Mouse (Mus musculus) midbrain, embryonic 16.5 days (tissue): ENCODE data around the gene Fbxo3. TPM values are rescaled to one million over a fixed set of nuclear protein-coding genes. Genes with fewer than 3 reads are reported as not detected.
A peak's percentile ranks its signal among the peaks of the same experiment; 100 is the strongest.
"Not testable (repeated sequence)": the region's sequence is repeated elsewhere in the genome, so short reads cannot be mapped to it uniquely, and the experiment has no call there.

Experiments
- ATAC-seq: fragments of 200-750 bp; cut with Nextera tagmentation; 2 replicates; pipeline ENCODE4 v1.8.0; 2017; ENCODE audit warnings: moderate TSS enrichment
- H3K27ac ChIP-seq: fragments of 300-500 bp; sonication (generic); 2 replicates; pipeline ENCODE4 v1.5.1; 2014; ENCODE audit warnings: mild to moderate bottlenecking, low read length, mixed read lengths
- H3K27me3 ChIP-seq: fragments of 300-500 bp; sonication (generic); 2 replicates; pipeline ENCODE4 v1.6.1; 2014; ENCODE audit warnings: low read depth, low read length, mixed read lengths; ENCODE audit not compliant: control insufficient read depth, insufficient read depth
- H3K36me3 ChIP-seq: fragments of 300-500 bp; sonication (generic); 2 replicates; pipeline ENCODE4 v1.6.1; 2014; ENCODE audit warnings: mild to moderate bottlenecking, low read length, moderate library complexity, mixed read lengths; ENCODE audit not compliant: control insufficient read depth, insufficient read depth
- H3K4me1 ChIP-seq: fragments of 300-500 bp; sonication (generic); 2 replicates; pipeline ENCODE4 v1.6.1; 2014; ENCODE audit warnings: mild to moderate bottlenecking, low read length, mixed read lengths; ENCODE audit not compliant: control insufficient read depth, insufficient read depth
- H3K4me2 ChIP-seq: fragments of 300-500 bp; sonication (generic); 2 replicates; pipeline ENCODE4 v1.6.1; 2014; ENCODE audit warnings: mild to moderate bottlenecking, low read length, mixed read lengths
- H3K4me3 ChIP-seq: fragments of 300-500 bp; sonication (generic); 2 replicates; pipeline ENCODE4 v1.5.1; 2014; ENCODE audit warnings: low read depth, mild to moderate bottlenecking, low read length, moderate library complexity, mixed read lengths
- H3K9ac ChIP-seq: fragments of 300-500 bp; sonication (generic); 2 replicates; pipeline ENCODE4 v1.6.1; 2014; ENCODE audit warnings: low read depth, low read length, mixed read lengths
- H3K9me3 ChIP-seq: fragments of 300-500 bp; sonication (generic); replicated peaks from 2 replicates; pipeline ENCODE4 v1.6.1; 2014; ENCODE audit warnings: mild to moderate bottlenecking, low read length, mixed read lengths; ENCODE audit not compliant: control insufficient read depth, poor library complexity, severe bottlenecking
- WGBS: fragments of 180-500 bp; shearing (Covaris S2); extraction: QIAGEN DNeasy Blood & Tissue Kit; methylation state at CpG from one replicate; pipeline ENCODE4 v1.1.7; 2014; 5-methylcytosine and 5-hydroxymethylcytosine counted together
- polyA plus RNA-seq: library from polyadenylated mRNA; unstranded; fragments of >200 nt; fragmentation: Nextera tagmentation; extraction: Ambion mirVana; gene quantifications from 2 replicates; pipeline ENCODE4 v1.2.1, GENCODE M21; 2015

Fbxo3 gene
- 84.0 and 86.3 TPM in 2 replicates for polyA plus RNA-seq

DNA sequence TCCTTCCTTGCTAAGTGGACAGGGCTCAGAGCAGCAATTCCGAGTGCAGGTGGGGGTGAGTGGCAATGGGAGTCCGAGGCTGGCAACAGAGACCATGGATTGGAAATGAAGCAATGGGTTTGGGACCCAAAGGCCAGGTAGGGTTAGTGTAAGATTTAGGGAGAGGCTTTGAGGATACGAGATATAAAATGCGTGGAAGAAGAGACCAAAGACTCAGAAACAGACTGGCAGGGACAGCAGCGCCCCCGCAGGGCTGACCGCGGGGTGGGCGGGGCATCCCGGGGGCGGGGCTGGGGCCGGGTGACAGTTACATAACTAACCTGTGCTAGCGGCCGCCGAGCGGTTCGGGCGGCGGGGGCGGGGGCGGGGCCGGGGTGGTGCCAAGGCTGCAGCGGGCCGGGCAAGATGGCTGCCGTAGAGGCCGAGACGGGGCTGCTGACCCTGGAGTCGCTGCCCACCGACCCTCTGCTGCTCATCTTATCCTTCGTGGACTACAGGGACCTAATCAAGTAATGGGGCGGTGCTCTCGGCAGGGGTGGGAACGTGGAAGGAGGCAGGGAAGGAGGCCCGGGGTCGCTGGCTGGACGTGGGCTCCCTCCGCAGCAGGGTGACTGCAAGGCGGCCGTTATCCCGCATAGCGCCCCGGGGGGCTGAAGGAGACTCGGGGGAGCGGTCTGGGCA is at the start of gene Fbxo3:
TSS of gene Fbxo3 (plus strand) at position 264 of the 681 bp plus-strand sequence.
- Histone ChIP-seq H3K4me2 (peak within 1 kb of the TSS; percentile 76), H3K4me1 (peaks cover 26% of the 10 kb centered on the region), H3K27ac (peak within 1 kb of the TSS; percentile 64), H3K27me3 (no peaks in the 10 kb centered on the region), H3K4me3 (peak within 1 kb of the TSS; percentile 87), H3K9me3 (no peaks in the 10 kb centered on the region), H3K9ac (peak within 1 kb of the TSS; percentile 98), H3K36me3 (0 out of 2 replicates have a peak, but pooled peaks cover 2% of the 10 kb centered on the region)
- peak; percentile 98 for ATAC-seq
- WGBS: under 1% methylated on average over 40 of the region's 44 CpGs

DNA sequence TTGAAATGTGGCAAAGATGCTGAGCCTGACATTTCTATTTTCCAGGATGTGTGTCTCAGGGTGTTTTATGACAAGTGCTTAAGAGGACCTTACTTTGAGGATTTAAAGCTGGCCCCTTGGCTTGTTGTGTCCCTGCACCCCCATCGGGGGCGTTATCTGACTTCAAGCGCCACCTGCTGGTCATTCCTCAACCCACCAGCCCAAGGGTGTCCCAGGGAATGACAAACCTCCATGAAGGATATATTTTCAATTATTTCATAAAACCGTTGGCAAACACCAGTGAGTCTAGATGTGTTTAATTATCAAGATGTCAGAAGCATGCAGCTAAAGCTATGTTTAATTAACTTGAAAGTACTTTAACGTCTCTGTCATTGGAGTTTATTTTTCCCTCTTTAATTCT is 45.3 kb upstream of the Fbxo3 start:
- 6% methylated on average over 5 of the region's 5 CpGs for WGBS
- no peak overlapping the region for H3K9ac ChIP-seq

DNA sequence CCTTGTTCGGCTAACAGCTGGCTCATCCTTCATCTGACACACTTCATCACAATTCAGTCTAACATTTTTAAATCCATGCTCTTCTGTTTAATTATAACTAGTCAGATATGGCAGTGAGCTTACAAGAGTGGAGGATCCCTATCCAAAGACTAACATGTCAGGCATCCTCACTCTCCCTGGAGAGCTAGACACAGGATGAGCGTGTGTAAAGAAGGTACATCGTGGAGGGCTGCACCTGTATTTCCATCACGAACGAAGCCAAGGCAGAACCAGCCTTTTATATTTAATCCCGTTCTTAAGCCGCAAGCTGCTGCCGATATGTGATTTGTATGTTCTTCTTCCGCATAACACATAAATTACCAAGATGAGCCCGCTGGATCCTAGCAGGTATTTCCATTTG is 44.4 kb upstream of the Fbxo3 start:
- ATAC-seq: no peak
- Histone ChIP-seq H3K27ac (no peak overlapping the region), H3K27me3 (no peaks in the 10 kb centered on the region), H3K9ac (no peak overlapping the region), H3K9me3 (no peaks in the 10 kb centered on the region), H3K4me1 (peaks cover 3% of the 10 kb centered on the region; the same call in 1 of the 2 replicates), H3K36me3 (no peaks in the 10 kb centered on the region), H3K4me3 (no peak overlapping the region), H3K4me2 (no peak overlapping the region)
- 82% methylated on average over 10 of the region's 10 CpGs for WGBS

More for the DNA sequence above, 45.3 kb upstream of the Fbxo3 start:
- peak; percentile 74 for ATAC-seq
- peaks cover 9% of the 10 kb centered on the region for H3K4me1 ChIP-seq
- H3K4me3 ChIP-seq: no peak overlapping the region
- H3K36me3 ChIP-seq: no peaks in the 10 kb centered on the region
- no peak overlapping the region for H3K27ac ChIP-seq
- no peaks in the 10 kb centered on the region for H3K27me3 ChIP-seq
- H3K9me3 ChIP-seq: no peaks in the 10 kb centered on the region
- no peak overlapping the region for H3K4me2 ChIP-seq

DNA sequence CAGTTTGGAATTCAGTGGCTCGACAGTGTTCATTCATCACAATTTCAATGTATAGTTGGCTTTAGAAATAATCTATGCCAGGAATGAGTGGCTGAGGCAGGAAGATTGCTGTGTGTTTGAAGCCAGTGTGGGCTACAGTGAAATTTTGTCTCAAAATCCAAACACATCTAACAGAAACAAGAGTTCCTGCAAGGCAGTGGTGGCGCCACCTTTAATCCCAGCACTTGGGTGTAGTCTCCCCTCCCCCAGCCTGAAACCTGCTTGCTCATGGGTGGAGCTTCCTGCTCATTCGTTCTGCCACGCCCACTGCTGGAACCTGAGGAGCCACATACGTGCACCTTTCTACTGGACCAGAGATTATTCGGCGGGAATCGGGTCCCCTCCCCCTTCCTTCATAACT is 39.9 kb upstream of the Fbxo3 start:
- not testable (repeated sequence) for ATAC-seq, H3K4me1 ChIP-seq, H3K9ac ChIP-seq, H3K27me3 ChIP-seq, H3K4me2 ChIP-seq, H3K9me3 ChIP-seq, H3K27ac ChIP-seq, H3K4me3 ChIP-seq, H3K36me3 ChIP-seq
- WGBS: 78% methylated on average over 5 of the region's 8 CpGs

DNA sequence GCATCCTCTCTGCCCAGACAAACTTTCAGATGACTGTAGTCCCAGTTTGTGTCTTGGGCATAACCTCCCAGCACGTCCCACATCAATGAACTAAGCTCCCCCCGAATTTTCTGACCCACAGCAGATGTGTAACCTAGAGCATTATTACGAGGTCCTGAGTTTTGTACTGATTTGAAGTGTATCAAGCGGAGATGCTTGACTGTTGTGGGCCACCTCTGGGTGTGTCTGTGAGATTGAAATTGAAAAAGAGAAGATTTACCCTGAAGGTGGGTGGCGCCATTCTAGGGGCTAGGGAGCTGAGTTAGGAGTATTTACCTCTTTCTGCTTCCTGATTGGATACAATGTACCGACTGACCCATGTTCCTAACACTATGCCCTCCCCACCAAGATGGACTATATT is 37.8 kb upstream of the Fbxo3 start:
- Histone ChIP-seq H3K4me3 (no peak overlapping the region), H3K9me3 (no peaks in the 10 kb centered on the region), H3K27me3 (no peaks in the 10 kb centered on the region), H3K4me1 (peaks cover 7% of the 10 kb centered on the region), H3K4me2 (no peak overlapping the region), H3K36me3 (no peaks in the 10 kb centered on the region), H3K27ac (no peak overlapping the region), H3K9ac (no peak overlapping the region)
- WGBS: 84% methylated on average over 6 of the region's 6 CpGs
- no peak for ATAC-seq

GRCm38 (mm10) chr2:103991303-103991702 is 36.2 kb upstream of the Fbxo3 start:
- H3K4me3 ChIP-seq: no peak overlapping the region
- H3K9ac ChIP-seq: no peak overlapping the region
- H3K27ac ChIP-seq: no peak overlapping the region
- no peak overlapping the region for H3K4me2 ChIP-seq
- no peaks in the 10 kb centered on the region for H3K36me3 ChIP-seq
- H3K9me3 ChIP-seq: no peaks in the 10 kb centered on the region
- no peak for ATAC-seq
- H3K4me1 ChIP-seq: peaks cover 7% of the 10 kb centered on the region
- H3K27me3 ChIP-seq: no peaks in the 10 kb centered on the region

DNA sequence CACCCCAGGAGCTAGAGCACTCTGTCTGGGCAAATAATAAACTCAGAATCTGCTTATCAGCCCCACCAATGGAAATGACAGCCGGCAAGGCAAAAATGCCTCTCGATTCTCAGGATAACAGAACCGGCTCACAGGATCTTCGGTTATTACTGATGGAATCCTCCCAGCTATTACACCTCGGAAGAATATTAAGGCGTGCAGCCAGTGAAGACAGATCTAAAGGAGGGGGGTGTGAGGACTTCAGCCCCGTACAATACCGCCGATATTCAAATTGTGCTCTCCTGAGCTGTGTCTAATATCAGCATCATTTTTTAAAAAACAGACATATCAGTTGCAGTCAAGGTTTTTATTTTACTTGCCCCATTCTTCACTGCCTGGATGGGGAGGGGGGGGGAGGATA is 35.4 kb upstream of the Fbxo3 start:
- peak; percentile 77 for ATAC-seq

GRCm38 (mm10) chr2:103992618-103993332 is 34.7 kb upstream of the Fbxo3 start:
- peak overlapping the region; percentile 56 for H3K9ac ChIP-seq
- H3K27me3 ChIP-seq: no peaks in the 10 kb centered on the region
- ATAC-seq: peak; percentile 77
- peaks cover 7% of the 10 kb centered on the region for H3K4me1 ChIP-seq
- H3K27ac ChIP-seq: peak overlapping the region; percentile 85
- H3K4me2 ChIP-seq: peak overlapping the region; percentile 46
- H3K4me3 ChIP-seq: peak overlapping the region; percentile 12
- 13% methylated on average over 17 of the region's 17 CpGs for WGBS
- H3K9me3 ChIP-seq: no peaks in the 10 kb centered on the region
- no peaks in the 10 kb centered on the region for H3K36me3 ChIP-seq

More for the DNA sequence above, 35.4 kb upstream of the Fbxo3 start:
- 45% methylated on average over 9 of the region's 9 CpGs for WGBS
- Histone ChIP-seq H3K9ac (peak overlapping the region; percentile 56; the same call in 1 of the 2 replicates), H3K4me3 (peak overlapping the region; percentile 12), H3K4me1 (peaks cover 7% of the 10 kb centered on the region), H3K9me3 (no peaks in the 10 kb centered on the region), H3K27me3 (no peaks in the 10 kb centered on the region), H3K36me3 (no peaks in the 10 kb centered on the region), H3K27ac (peak overlapping the region; percentile 85), H3K4me2 (peak overlapping the region; percentile 46)

GRCm38 (mm10) chr2:104001076-104001475 is 26.4 kb upstream of the Fbxo3 start:
- H3K9ac ChIP-seq: no peak overlapping the region
- WGBS: 23% methylated on average over 2 of the region's 2 CpGs
- H3K4me2 ChIP-seq: no peak overlapping the region
- H3K9me3 ChIP-seq: no peaks in the 10 kb centered on the region
- H3K36me3 ChIP-seq: no peaks in the 10 kb centered on the region
- no peak overlapping the region for H3K4me3 ChIP-seq
- ATAC-seq: no peak
- H3K4me1 ChIP-seq: no peaks in the 10 kb centered on the region
- no peak overlapping the region for H3K27ac ChIP-seq
- no peaks in the 10 kb centered on the region for H3K27me3 ChIP-seq
